Mouse (Mus musculus): ENCODE results near the gene Pogz. TPM values are rescaled to one million over a fixed set of nuclear protein-coding genes. Genes with fewer than 3 reads are reported as not detected.
A peak's percentile ranks its signal among the peaks of the same experiment; 100 is the strongest.
"Not testable (repeated sequence)": the region's sequence is repeated elsewhere in the genome, so short reads cannot be mapped to it uniquely, and the experiment has no call there.

Pogz gene
- polyA plus RNA-seq, 1 experiment from 2014 or later, result 15.3 TPM

GRCm38 (mm10) chr3:94917816-94918361, 80.5 kb downstream of the Pogz start:
- H3K27me3 ChIP-seq, result no peaks in the 10 kb centered on the region
- 46% methylated on average over 14 of the region's 14 CpGs for WGBS
- ATAC-seq (ENCODE audit: insufficient number of reproducible peaks, low FRiP score, low TSS enrichment, low read depth), result peak; percentile 34; the same call in 1 of the 2 replicates
- 0 out of 2 replicates have a peak, but pooled peaks cover 12% of the 10 kb centered on the region for H3K4me1 ChIP-seq
- no peak overlapping the region for H3K4me3 ChIP-seq (replicated peaks)
- H3K27ac ChIP-seq (replicated peaks), result no peak overlapping the region
- no peak overlapping the region for H3K4me2 ChIP-seq (replicated peaks)
- no peaks in the 10 kb centered on the region for H3K36me3 ChIP-seq
- no peak overlapping the region for H3K9ac ChIP-seq
- no peaks in the 10 kb centered on the region for H3K9me3 ChIP-seq (replicated peaks)

GRCm38 (mm10) chr3:94918845-94919244, 81.5 kb downstream of the Pogz start:
- Histone ChIP-seq H3K4me1 (0 out of 2 replicates have a peak, but pooled peaks cover 12% of the 10 kb centered on the region), H3K27me3 (no peaks in the 10 kb centered on the region), H3K27ac (replicated peaks) (no peak overlapping the region), H3K4me3 (replicated peaks) (no peak overlapping the region), H3K4me2 (replicated peaks) (no peak overlapping the region), H3K9me3 (replicated peaks) (no peaks in the 10 kb centered on the region), H3K9ac (no peak overlapping the region), H3K36me3 (no peaks in the 10 kb centered on the region)
- WGBS, result 75% methylated on average over 4 of the region's 4 CpGs
- ATAC-seq (ENCODE audit: insufficient number of reproducible peaks, low FRiP score, low TSS enrichment, low read depth), result no peak

GRCm38 (mm10) chr3:94921104-94921503, 83.7 kb downstream of the Pogz start:
- 40% methylated on average over 3 of the region's 3 CpGs for WGBS

GRCm38 (mm10) chr3:94922333-94922732, 85.0 kb downstream of the Pogz start:
- H3K4me2 ChIP-seq (replicated peaks), result no peak overlapping the region
- WGBS, result 54% methylated on average over 3 of the region's 3 CpGs
- H3K36me3 ChIP-seq, result no peaks in the 10 kb centered on the region
- no peak overlapping the region for H3K27ac ChIP-seq (replicated peaks)
- H3K9ac ChIP-seq, result no peak overlapping the region
- H3K4me3 ChIP-seq (replicated peaks), result no peak overlapping the region
- H3K27me3 ChIP-seq, result no peaks in the 10 kb centered on the region
- no peak for ATAC-seq (ENCODE audit: insufficient number of reproducible peaks, low FRiP score, low TSS enrichment, low read depth)
- 0 out of 2 replicates have a peak, but pooled peaks cover 8% of the 10 kb centered on the region for H3K4me1 ChIP-seq
- no peaks in the 10 kb centered on the region for H3K9me3 ChIP-seq (replicated peaks)

More at GRCm38 (mm10) chr3:94921104-94921503, 83.7 kb downstream of the Pogz start:
- H3K27me3 ChIP-seq, result no peaks in the 10 kb centered on the region
- ATAC-seq (ENCODE audit: insufficient number of reproducible peaks, low FRiP score, low TSS enrichment, low read depth), result no peak
- H3K9me3 ChIP-seq (replicated peaks), result no peaks in the 10 kb centered on the region
- no peaks in the 10 kb centered on the region for H3K36me3 ChIP-seq
- 0 out of 2 replicates have a peak, but pooled peaks cover 9% of the 10 kb centered on the region for H3K4me1 ChIP-seq
- H3K27ac ChIP-seq (replicated peaks), result no peak overlapping the region
- no peak overlapping the region for H3K9ac ChIP-seq
- no peak overlapping the region for H3K4me2 ChIP-seq (replicated peaks)
- H3K4me3 ChIP-seq (replicated peaks), result no peak overlapping the region

GRCm38 (mm10) chr3:94924688-94925087, 87.3 kb downstream of the Pogz start:
- Histone ChIP-seq H3K9ac (no peak overlapping the region), H3K4me2 (replicated peaks) (no peak overlapping the region), H3K4me3 (replicated peaks) (no peak overlapping the region), H3K27me3 (no peaks in the 10 kb centered on the region), H3K4me1 (no peaks in the 10 kb centered on the region), H3K27ac (replicated peaks) (no peak overlapping the region), H3K36me3 (no peaks in the 10 kb centered on the region), H3K9me3 (replicated peaks) (no peaks in the 10 kb centered on the region)
- no peak for ATAC-seq (ENCODE audit: insufficient number of reproducible peaks, low FRiP score, low TSS enrichment, low read depth)
- 61% methylated on average over 8 of the region's 8 CpGs for WGBS

GRCm38 (mm10) chr3:94926301-94926736, 89.0 kb downstream of the Pogz start:
- not testable (repeated sequence) for H3K27ac ChIP-seq (replicated peaks); H3K27me3 ChIP-seq; ATAC-seq (ENCODE audit: insufficient number of reproducible peaks, low FRiP score, low TSS enrichment, low read depth); H3K36me3 ChIP-seq; H3K4me1 ChIP-seq; H3K9ac ChIP-seq; H3K9me3 ChIP-seq (replicated peaks); H3K4me3 ChIP-seq (replicated peaks); H3K4me2 ChIP-seq (replicated peaks)
- 42% methylated on average over 4 of the region's 4 CpGs for WGBS

- H3K9ac ChIP-seq; H3K4me3 ChIP-seq (replicated peaks); H3K9me3 ChIP-seq (replicated peaks); H3K27ac ChIP-seq (replicated peaks); H3K27me3 ChIP-seq; ATAC-seq (ENCODE audit: insufficient number of reproducible peaks, low FRiP score, low TSS enrichment, low read depth); H3K36me3 ChIP-seq; H3K4me2 ChIP-seq (replicated peaks): not testable (repeated sequence)
- peaks cover 11% of the 10 kb centered on the region for H3K4me1 ChIP-seq
- WGBS, result 88% methylated on average over 4 of the region's 4 CpGs
Measured at GRCm38 (mm10) chr3:94928979-94929378, 91.6 kb downstream of the Pogz start.

- ATAC-seq (ENCODE audit: insufficient number of reproducible peaks, low FRiP score, low TSS enrichment, low read depth); H3K9ac ChIP-seq; H3K27me3 ChIP-seq; H3K4me2 ChIP-seq (replicated peaks); H3K36me3 ChIP-seq; H3K9me3 ChIP-seq (replicated peaks); H3K4me3 ChIP-seq (replicated peaks); H3K27ac ChIP-seq (replicated peaks): not testable (repeated sequence)
- whole genome bisulfite sequencing, result 42% methylated on average over 7 of the region's 7 CpGs
- H3K4me1 ChIP-seq, result peaks cover 11% of the 10 kb centered on the region
Measured at GRCm38 (mm10) chr3:94930386-94931266, 93.3 kb downstream of the Pogz start.

GRCm38 (mm10) chr3:94931427-94932082, 94.2 kb downstream of the Pogz start:
- H3K36me3 ChIP-seq; H3K27me3 ChIP-seq; H3K27ac ChIP-seq (replicated peaks); ATAC-seq (ENCODE audit: insufficient number of reproducible peaks, low FRiP score, low TSS enrichment, low read depth); H3K9me3 ChIP-seq (replicated peaks); H3K4me2 ChIP-seq (replicated peaks); H3K4me3 ChIP-seq (replicated peaks); H3K9ac ChIP-seq: not testable (repeated sequence)
- H3K4me1 ChIP-seq, result peaks cover 11% of the 10 kb centered on the region
- WGBS, result 74% methylated on average over 10 of the region's 10 CpGs
